Mouse (Mus musculus): ENCODE results near the gene Unc45b. TPM values are rescaled to one million over a fixed set of nuclear protein-coding genes. Genes with fewer than 3 reads are reported as not detected.
"Not testable (repeated sequence)": the region's sequence is repeated elsewhere in the genome, so short reads cannot be mapped to it uniquely, and the experiment has no call there.

Gene Unc45b
- polyA plus RNA-seq, 1 experiment from 2014 or later, result 7.3 TPM

GRCm38 (mm10) chr11:82931671-82932450, 21.5 kb downstream of the Unc45b start:
- not testable (repeated sequence) for ATAC-seq (ENCODE audit: low FRiP score, low TSS enrichment); H3K27ac ChIP-seq (ENCODE audit: low read length); H3K36me3 ChIP-seq (ENCODE audit: insufficient read depth, low read length); H3K9me3 ChIP-seq (ENCODE audit: low read length); H3K4me1 ChIP-seq (ENCODE audit: insufficient read depth, low read length)
- H3K4me3 ChIP-seq (ENCODE audit: low read length), result peak overlapping the region; percentile 54
- H3K9ac ChIP-seq (replicated peaks; ENCODE audit: low read length), result peak overlapping the region; percentile 58
- peaks cover 59% of the 10 kb centered on the region for H3K27me3 ChIP-seq (ENCODE audit: insufficient read depth, low read length)
- H3K4me2 ChIP-seq (replicated peaks; ENCODE audit: low read depth, low read length), result peak overlapping the region; percentile 76
- under 1% methylated on average over 56 of the region's 119 CpGs for WGBS

GRCm38 (mm10) chr11:82933186-82933585, 22.8 kb downstream of the Unc45b start:
- H3K27ac ChIP-seq (ENCODE audit: low read length), result no peak overlapping the region
- ATAC-seq (ENCODE audit: low FRiP score, low TSS enrichment), result no peak
- H3K4me1 ChIP-seq (ENCODE audit: insufficient read depth, low read length), result peaks cover 6% of the 10 kb centered on the region
- WGBS, result 2% methylated on average over 23 of the region's 29 CpGs
- H3K4me2 ChIP-seq (replicated peaks; ENCODE audit: low read depth, low read length), result peak overlapping the region; percentile 76
- H3K9me3 ChIP-seq (ENCODE audit: low read length), result no peaks in the 10 kb centered on the region
- peaks cover 65% of the 10 kb centered on the region for H3K27me3 ChIP-seq (ENCODE audit: insufficient read depth, low read length)
- H3K4me3 ChIP-seq (ENCODE audit: low read length), result peak overlapping the region; percentile 54
- no peaks in the 10 kb centered on the region for H3K36me3 ChIP-seq (ENCODE audit: insufficient read depth, low read length)
- H3K9ac ChIP-seq (replicated peaks; ENCODE audit: low read length), result peak overlapping the region; percentile 62

DNA sequence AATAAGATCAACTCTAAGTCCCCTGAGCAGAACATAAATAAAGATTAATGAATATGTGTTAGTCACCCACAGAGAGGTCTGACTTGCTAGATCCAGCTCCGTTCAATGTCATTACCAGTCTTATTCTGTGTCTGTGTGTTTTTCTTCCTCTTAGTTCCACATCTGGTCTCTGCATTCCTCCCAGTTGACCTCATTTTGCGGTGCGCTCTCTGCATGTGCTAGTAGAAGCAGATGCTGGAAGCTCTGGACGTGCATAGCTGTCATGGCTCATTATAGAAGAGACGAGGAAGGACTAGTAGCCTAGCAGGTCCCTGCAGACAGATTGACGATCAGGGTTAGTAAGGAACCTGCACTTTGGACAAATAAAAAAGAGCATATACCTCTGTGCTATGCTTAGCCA, 33.0 kb downstream of the Unc45b start:
- Histone ChIP-seq H3K27ac (ENCODE audit: low read length) (no peak overlapping the region), H3K4me3 (ENCODE audit: low read length) (no peak overlapping the region), H3K36me3 (ENCODE audit: insufficient read depth, low read length) (no peaks in the 10 kb centered on the region), H3K4me1 (ENCODE audit: insufficient read depth, low read length) (no peaks in the 10 kb centered on the region), H3K9me3 (ENCODE audit: low read length) (no peaks in the 10 kb centered on the region), H3K27me3 (ENCODE audit: insufficient read depth, low read length) (no peaks in the 10 kb centered on the region; the same call in 1 of the 2 replicates), H3K9ac (replicated peaks; ENCODE audit: low read length) (no peak overlapping the region), H3K4me2 (replicated peaks; ENCODE audit: low read depth, low read length) (no peak overlapping the region)
- 48% methylated on average over 6 of the region's 6 CpGs for WGBS
- ATAC-seq (ENCODE audit: low FRiP score, low TSS enrichment), result no peak

- no peak overlapping the region for H3K4me2 ChIP-seq (replicated peaks; ENCODE audit: low read depth, low read length)
- no peak overlapping the region for H3K9ac ChIP-seq (replicated peaks; ENCODE audit: low read length)
- H3K36me3 ChIP-seq (ENCODE audit: insufficient read depth, low read length), result no peaks in the 10 kb centered on the region
- no peak overlapping the region for H3K4me3 ChIP-seq (ENCODE audit: low read length)
- WGBS, result 62% methylated on average over 2 of the region's 2 CpGs
- no peaks in the 10 kb centered on the region for H3K9me3 ChIP-seq (ENCODE audit: low read length)
- peaks cover 3% of the 10 kb centered on the region; the same call in 1 of the 2 replicates for H3K4me1 ChIP-seq (ENCODE audit: insufficient read depth, low read length)
- ATAC-seq (ENCODE audit: low FRiP score, low TSS enrichment), result no peak
- H3K27ac ChIP-seq (ENCODE audit: low read length), result no peak overlapping the region
- peaks cover 7% of the 10 kb centered on the region for H3K27me3 ChIP-seq (ENCODE audit: insufficient read depth, low read length)
Observed at GRCm38 (mm10) chr11:82945636-82946035, 35.3 kb downstream of the Unc45b start.

GRCm38 (mm10) chr11:82947457-82947856, 37.1 kb downstream of the Unc45b start:
- no peaks in the 10 kb centered on the region for H3K36me3 ChIP-seq (ENCODE audit: insufficient read depth, low read length)
- no peak overlapping the region for H3K9ac ChIP-seq (replicated peaks; ENCODE audit: low read length)
- H3K9me3 ChIP-seq (ENCODE audit: low read length), result no peaks in the 10 kb centered on the region
- H3K4me3 ChIP-seq (ENCODE audit: low read length), result no peak overlapping the region
- no peak overlapping the region for H3K27ac ChIP-seq (ENCODE audit: low read length)
- H3K4me1 ChIP-seq (ENCODE audit: insufficient read depth, low read length), result peaks cover 16% of the 10 kb centered on the region
- WGBS, result 52% methylated on average over 4 of the region's 4 CpGs
- H3K27me3 ChIP-seq (ENCODE audit: insufficient read depth, low read length), result peaks cover 15% of the 10 kb centered on the region
- ATAC-seq (ENCODE audit: low FRiP score, low TSS enrichment), result no peak
- no peak overlapping the region for H3K4me2 ChIP-seq (replicated peaks; ENCODE audit: low read depth, low read length)

- Histone ChIP-seq H3K36me3 (ENCODE audit: insufficient read depth, low read length) (no peaks in the 10 kb centered on the region), H3K4me2 (replicated peaks; ENCODE audit: low read depth, low read length) (no peak overlapping the region), H3K9ac (replicated peaks; ENCODE audit: low read length) (no peak overlapping the region), H3K4me3 (ENCODE audit: low read length) (no peak overlapping the region), H3K9me3 (ENCODE audit: low read length) (no peaks in the 10 kb centered on the region), H3K27ac (ENCODE audit: low read length) (no peak overlapping the region), H3K4me1 (ENCODE audit: insufficient read depth, low read length) (peaks cover 16% of the 10 kb centered on the region), H3K27me3 (ENCODE audit: insufficient read depth, low read length) (peaks cover 26% of the 10 kb centered on the region)
- ATAC-seq (ENCODE audit: low FRiP score, low TSS enrichment), result no peak
- WGBS, result 68% methylated on average over 9 of the region's 9 CpGs
Observed at GRCm38 (mm10) chr11:82949036-82949435, 38.7 kb downstream of the Unc45b start.

GRCm38 (mm10) chr11:82950736-82951481, 40.6 kb downstream of the Unc45b start, which contains the start of gene Slfn5:
TSS of gene Slfn5 (plus strand) at chr11:82951349.
- peak within 1 kb of the TSS; percentile 53 for H3K9ac ChIP-seq (replicated peaks; ENCODE audit: low read length)
- H3K4me1 ChIP-seq (ENCODE audit: insufficient read depth, low read length), result peaks cover 16% of the 10 kb centered on the region
- H3K27me3 ChIP-seq (ENCODE audit: insufficient read depth, low read length), result peaks cover 29% of the 10 kb centered on the region
- peak within 1 kb of the TSS; percentile 72 for H3K27ac ChIP-seq (ENCODE audit: low read length)
- 6% methylated on average over 10 of the region's 10 CpGs for WGBS
- H3K4me3 ChIP-seq (ENCODE audit: low read length), result peak within 1 kb of the TSS; percentile 43
- H3K4me2 ChIP-seq (replicated peaks; ENCODE audit: low read depth, low read length), result peak within 1 kb of the TSS; percentile 54
- H3K36me3 ChIP-seq (ENCODE audit: insufficient read depth, low read length), result no peaks in the 10 kb centered on the region
- peak; percentile 85 for ATAC-seq (ENCODE audit: low FRiP score, low TSS enrichment)
- H3K9me3 ChIP-seq (ENCODE audit: low read length), result no peaks in the 10 kb centered on the region

DNA sequence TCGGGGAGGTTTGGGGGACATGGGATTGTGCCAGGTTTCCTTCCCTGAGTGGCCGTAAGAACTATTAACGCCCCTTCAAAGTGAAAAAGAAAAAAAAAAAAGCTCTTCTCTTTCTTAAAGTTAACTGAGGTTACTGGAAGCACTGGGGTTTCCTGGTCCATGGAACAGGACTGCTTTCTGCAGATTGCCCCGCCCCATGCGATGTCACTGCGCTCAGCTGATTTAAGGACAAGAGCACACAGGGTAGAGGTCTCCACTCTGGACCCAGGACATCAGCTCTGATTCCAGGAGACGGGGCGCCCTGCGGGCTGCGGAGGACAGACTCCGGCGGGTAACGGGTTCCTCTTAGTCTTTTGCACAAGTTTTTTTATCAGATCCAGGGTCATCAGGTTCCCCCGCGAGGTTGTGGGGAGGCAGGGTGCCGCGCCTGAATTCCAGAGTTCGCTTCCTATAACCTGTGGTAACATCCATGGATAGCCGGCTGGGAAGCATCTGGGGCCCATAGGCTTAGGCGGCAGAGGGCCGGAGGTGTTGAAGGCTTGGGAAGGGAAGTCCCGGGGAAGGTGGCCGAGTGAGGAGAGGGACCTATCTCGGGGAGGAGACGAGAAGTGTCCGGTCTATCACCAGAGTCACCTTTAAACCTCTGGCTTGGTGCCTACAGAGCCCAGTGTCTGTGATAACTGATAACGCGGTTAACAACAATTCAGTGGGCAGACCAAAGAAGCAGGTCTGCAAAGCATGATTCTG, 41.7 kb downstream of the Unc45b start:
- peak overlapping the region; percentile 54 for H3K4me2 ChIP-seq (replicated peaks; ENCODE audit: low read depth, low read length)
- H3K36me3 ChIP-seq (ENCODE audit: insufficient read depth, low read length), result no peaks in the 10 kb centered on the region
- no peak for ATAC-seq (ENCODE audit: low FRiP score, low TSS enrichment)
- H3K9ac ChIP-seq (replicated peaks; ENCODE audit: low read length), result peak overlapping the region; percentile 53
- H3K27me3 ChIP-seq (ENCODE audit: insufficient read depth, low read length), result peaks cover 29% of the 10 kb centered on the region
- H3K4me3 ChIP-seq (ENCODE audit: low read length), result peak overlapping the region; percentile 43
- WGBS, result 6% methylated on average over 28 of the region's 28 CpGs
- H3K4me1 ChIP-seq (ENCODE audit: insufficient read depth, low read length), result peaks cover 16% of the 10 kb centered on the region
- peak overlapping the region; percentile 65 for H3K27ac ChIP-seq (ENCODE audit: low read length)
- no peaks in the 10 kb centered on the region for H3K9me3 ChIP-seq (ENCODE audit: low read length)

DNA sequence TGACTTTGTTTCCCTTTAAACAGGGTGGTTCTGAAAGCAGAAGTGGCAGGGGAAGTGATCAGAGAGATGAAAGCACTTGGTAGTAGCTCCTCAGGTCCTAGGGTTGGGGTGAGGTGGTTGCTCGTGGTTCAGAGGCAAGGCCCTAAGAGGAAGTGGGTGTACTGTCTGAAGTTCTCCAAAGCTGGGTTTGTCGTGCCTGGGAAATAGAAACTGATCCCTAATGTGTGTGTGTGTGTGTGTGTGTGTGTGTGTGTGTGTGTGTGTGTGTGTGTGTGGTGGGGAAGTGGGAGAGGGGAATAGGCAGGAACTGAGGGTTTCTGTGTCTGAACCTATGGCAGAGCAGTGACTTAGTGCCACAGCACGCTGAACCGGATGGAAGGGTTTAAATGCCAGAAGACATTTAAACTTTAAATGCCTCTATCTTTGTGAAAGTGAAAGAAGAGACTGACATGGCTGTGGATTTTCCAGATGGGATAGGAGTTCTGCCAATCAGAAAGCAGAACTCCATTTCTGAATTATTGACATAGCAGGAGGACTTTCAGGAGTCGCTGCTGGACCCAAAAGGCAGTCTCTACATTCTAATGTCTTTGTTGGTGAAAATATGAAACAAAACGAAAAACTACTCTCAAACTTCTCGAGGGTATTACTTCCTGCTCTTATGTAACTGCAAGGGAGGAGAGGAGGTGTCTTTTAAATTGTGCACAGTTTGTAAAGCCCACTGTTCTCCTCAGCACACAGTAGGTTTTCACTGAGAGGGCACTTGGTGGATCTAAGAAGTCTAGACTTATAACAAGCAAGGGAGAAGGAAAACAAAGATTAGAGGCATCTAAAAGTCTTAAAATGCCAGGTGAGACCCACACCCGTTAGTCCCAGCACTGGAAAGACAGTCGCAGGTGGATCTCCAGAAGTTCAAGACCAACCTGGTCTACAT, 42.5 kb downstream of the Unc45b start:
- Histone ChIP-seq H3K36me3 (ENCODE audit: insufficient read depth, low read length) (no peaks in the 10 kb centered on the region), H3K9me3 (ENCODE audit: low read length) (no peaks in the 10 kb centered on the region), H3K4me2 (replicated peaks; ENCODE audit: low read depth, low read length) (peak overlapping the region; percentile 54), H3K27ac (ENCODE audit: low read length) (peak overlapping the region; percentile 16; the same call in 1 of the 2 replicates), H3K27me3 (ENCODE audit: insufficient read depth, low read length) (peaks cover 29% of the 10 kb centered on the region), H3K9ac (replicated peaks; ENCODE audit: low read length) (peak overlapping the region; percentile 53; the same call in 1 of the 2 replicates), H3K4me3 (ENCODE audit: low read length) (peak overlapping the region; percentile 43), H3K4me1 (ENCODE audit: insufficient read depth, low read length) (peaks cover 16% of the 10 kb centered on the region)
- 59% methylated on average over 9 of the region's 9 CpGs for WGBS
- ATAC-seq (ENCODE audit: low FRiP score, low TSS enrichment), result no peak

All from kidney, embryonic 16.5 days (tissue).